Mouse (Mus musculus) embryo, embryonic 9.5 days (tissue): ENCODE results near the gene Trim14.

Experiments used
- DNase-seq: peaks from one replicate; pipeline ENCODE4 v3.0.0-alpha.2; 2017; ENCODE audit errors: extremely low spot score

Trim14 gene

DNA sequence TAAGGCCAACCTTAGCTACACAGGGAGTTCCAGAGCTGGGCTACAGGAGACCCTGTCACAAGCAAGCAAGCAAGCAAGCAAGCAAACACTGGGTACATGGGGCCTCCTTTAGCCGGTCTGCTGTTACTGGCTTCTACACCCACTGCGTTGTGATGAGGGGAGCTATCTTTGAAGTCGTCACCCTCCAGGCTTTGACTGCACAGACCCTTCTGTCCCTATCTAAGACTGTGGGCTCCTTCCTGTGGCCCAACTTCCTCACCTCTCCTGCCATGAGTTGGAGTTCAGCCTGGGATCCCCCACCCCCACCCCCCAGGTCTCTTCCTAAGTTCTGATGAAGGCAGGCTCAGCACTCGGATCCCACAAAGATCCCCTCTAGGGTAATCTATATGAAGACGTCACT, 26.1 kb upstream of the Trim14 start:
- no peak for DNase-seq

DNA sequence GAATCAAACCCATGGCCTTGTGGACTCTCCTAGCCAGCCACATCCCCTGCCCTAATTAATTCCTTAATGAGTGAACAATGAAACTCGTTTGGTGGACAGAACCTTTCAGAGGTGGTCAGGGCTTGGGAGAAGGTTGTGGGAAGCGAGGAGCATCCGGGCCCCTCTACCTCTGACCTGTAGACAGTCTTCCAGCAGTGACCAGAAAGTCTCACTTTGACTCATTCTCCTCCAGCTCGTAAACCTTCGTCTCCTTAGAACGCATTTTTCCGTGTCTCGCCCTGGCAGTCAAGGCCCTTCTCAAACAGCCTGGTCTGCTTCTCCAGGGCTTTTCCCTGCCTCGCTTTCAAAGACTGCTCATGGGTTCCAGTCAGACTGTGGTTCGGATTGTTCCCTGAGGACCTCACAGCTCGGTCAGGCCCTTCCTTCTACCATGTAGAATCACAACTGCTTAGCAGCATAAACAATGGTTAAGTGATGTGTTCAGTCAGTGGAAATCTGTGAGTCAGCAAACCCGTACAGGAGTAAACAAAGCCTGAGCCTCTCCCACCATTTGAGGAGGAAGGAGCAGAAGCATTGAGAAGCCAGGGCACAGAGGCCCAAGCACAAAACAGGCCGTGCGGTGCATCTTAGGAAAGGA, 24.2 kb upstream of the Trim14 start:
- no peak for DNase-seq

DNA sequence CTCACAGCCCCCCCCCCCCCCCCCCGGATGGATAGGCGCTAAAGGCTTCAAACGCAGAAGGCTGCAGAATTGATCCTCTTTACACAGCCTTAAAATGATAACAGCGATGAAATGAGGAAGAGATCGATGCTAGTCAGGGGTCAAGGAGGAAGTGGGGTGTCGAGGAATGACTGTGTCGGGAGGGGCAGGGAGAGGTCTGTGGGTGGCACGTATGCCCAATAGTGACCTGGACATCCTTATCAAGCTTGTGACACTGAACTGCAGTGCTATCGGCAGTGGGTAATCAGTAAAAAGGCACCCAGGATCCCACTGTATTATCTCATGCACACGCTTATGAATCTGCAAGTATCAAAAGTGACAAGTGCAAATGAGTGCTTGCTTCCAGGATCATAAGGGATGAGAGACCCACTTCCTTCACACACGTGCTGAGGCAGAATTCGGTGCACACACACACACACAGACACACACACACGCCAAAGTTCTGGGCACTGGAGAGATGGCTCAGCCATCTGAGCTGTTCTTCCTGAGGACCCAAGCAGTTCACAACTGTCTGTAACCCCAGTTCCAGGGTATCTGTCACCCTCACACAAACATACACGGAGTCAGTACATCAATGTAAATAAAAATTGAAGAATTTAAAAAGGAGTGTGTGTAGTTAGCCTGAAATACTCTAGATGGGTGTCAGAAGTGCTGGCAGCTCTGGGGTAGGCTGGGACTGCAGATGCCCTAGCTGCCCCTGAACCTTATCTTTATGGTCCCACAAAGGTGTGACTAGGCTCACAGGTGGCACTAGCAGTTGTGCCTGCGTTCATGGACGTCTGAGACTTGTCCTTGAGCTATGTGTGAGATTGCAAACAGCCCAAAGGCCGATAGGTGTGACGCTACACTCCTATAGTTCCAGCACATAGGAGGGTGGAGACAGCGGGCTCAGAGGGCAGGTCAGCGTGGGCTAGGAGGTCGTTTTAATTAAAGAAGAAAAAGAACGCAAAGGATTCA, 23.0 kb upstream of the Trim14 start:
- DNase-seq, result no peak

DNA sequence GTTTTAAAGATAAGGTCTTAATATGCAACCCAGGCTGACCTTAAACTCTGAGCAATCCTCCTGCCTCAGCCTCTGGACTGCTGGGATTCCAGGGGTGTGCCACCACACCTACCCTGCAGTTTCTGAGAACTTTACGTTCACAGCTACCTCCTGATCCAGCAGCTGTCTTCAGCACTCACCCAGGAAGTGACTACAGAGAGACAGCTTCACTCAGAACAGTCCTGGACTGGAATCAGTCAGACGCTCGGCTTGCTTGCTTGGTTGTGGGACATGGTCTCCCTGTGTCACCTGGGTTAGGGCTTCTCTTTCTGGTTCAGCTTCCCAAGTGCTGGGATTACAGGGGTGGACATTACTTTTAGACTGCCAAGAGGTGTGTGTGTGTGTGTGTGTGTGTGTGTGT, 21.0 kb upstream of the Trim14 start:
- no peak for DNase-seq

DNA sequence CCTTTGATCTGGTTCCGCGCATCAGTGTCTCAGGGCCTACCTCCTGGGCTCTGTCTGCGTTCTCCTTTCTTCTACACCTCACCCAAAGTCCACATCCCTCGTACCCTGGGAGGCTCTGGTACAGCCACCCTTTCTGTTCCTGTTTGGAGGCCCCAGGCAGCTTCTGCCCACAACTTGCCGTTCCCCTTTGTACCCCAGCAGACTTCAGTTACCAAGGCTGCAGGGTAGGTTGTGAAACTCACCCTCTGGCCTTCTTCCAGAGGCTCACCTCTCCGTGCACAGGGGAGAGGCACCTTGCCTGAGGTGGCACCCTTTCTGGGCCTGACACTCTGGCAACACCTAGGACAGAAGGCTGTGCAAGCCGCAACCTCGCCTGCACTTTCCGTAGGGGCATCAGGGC, 19.8 kb upstream of the Trim14 start:
- no peak for DNase-seq

DNA sequence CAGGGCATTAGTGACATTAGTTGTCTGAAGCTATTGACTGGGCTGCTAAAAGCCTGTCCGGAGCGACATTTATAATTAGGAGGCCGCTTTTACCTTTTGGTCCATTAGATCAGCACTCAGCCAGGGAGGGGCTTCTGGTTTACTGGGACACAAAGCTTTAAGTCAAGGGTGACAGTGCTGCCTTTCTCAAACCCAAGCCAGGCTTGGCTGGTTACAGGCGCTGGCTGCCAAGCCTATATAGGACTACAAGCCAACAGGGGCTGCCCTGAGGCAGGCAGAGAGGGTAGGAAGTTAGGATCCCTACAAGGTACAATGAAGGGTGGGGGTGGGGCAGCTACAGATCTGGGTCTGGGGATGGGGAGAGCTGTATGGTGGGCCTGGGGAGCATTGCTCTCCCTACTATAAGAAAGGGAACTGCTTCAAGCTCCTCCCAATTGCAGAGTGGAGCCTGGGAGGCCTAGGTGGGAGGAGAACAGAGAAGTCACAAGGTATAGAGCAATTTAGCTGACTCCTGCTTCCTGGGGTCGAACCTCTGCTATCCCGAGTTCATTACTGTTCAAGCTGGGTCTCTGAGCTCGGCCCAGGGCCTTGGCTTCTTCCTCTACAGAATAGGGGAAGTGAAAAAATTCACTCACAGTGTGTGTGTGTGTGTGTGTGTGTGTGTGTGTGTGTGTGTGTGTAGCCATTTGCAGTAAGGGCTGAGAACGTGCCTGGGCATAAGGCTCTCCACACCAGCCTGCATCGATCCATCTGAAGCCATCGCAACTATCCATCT, 18.5 kb upstream of the Trim14 start:
- no peak for DNase-seq

DNA sequence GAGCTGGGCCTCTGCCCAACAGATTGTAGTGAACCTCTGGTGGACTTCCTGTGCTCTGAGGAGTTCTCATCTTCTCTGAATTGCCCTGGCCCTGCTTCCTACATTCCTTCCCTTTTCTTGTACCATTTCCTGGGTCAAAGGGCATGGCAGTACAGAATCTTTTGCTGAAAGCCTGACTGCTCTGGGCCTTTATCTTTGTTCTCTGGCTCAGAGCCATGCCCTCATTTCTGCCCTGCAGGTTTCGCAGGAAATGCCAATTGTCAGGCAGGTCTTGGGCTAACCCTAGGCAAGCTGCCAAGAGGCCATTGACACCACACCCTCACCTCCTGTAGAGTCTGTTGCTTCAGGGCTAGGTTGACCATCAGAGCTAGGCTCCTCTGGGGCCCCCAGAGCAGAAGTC, 17.9 kb upstream of the Trim14 start:
- no peak for DNase-seq

DNA sequence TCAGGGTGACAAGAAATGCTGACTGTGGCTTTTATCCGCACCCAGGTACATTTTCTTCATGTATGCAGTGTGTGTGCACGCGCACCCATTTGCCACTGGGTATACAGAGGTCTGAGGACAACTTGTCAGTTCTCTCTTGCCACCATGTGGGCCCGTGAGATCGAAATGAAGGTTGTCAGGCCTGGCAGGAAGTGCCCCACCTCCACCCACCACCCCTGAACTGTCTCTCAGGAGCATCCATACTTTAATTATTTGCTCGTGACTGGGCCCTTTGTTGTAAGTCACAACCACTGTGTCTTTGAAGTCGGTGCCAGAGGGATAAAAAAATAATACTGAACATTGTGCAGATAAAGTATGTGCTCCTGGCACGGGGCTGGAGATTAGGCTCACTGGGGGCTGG, 14.5 kb upstream of the Trim14 start:
- DNase-seq, result no peak

DNA sequence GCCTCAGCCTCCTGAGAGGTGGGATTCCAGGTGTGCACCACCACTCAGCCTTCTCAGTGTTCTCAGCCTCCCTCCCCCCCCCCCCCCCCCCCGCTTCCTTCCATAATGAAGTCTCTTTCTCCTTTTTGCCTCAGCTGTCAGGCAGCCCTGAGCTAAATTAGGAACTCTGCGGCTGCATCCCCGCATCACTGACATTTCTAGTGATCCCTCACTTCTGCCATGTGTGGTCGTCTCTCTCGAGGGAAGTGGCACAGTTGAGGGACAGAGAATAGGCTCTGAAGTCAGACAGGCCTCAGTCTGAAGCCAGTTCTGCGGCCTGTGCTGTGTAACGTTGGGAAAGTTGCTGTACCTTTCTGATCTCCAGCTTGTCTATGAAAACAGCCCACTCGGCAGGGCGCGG, 14.0 kb upstream of the Trim14 start:
- DNase-seq, result no peak

DNA sequence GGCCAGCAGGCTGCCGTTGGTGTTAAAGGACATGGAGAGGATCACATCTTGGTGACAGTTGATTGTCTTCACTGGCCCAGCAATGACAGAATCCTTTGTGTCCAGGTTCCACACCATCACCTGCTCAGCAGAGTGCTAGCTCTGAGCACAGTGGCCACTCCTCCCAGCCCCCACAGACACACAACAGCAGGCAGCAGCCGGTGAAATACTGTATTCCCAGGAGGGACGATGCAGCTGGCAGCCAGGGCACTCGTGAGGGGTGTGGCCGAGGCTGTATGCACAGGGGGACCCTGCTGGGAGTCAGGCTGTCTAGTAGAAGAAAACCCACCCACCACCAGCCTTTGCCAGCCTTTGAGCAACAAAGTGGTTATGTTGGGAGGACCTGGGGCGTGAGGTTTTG, 10.8 kb upstream of the Trim14 start:
- no peak for DNase-seq

DNA sequence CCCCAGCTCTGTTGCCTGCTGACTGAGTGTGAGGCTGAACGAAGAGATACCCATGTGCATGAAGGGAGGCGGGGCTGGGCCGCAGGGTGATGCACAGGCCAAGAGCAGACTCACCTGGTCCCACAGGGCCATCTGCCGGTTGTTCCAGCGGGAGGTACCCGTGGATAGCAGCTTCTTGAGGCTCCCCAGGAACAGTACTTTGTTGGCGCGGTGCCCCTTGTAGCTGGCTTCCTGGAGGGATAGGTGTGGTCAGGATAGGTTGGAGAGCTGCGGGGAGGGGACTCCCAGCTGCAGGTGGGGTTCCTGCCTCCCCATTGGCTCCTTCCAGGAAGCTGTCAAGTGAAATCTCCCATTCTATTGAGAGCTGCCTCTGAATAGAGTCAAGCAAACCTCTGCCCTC, 9.6 kb upstream of the Trim14 start:
- no peak for DNase-seq

DNA sequence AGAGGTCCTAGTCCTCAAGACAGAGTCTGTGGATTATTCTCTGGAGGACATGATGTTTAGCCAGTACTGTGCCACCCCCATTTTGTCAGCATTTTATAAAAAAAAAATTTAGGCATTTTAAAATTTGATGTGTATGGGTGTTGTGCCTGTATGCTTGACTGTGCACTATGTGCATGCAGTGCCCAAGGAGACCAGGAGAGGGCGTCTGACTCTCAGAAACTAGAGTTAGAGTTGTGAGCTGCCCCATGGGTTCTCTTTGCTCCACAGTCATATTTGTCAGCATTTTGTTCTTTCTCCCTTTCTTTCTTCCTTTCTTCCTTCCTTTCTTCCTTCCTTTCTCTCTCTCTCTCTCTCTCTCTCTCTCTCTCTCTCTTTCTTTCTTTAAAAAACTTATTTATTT, 8.4 kb upstream of the Trim14 start:
- no peak for DNase-seq

DNA sequence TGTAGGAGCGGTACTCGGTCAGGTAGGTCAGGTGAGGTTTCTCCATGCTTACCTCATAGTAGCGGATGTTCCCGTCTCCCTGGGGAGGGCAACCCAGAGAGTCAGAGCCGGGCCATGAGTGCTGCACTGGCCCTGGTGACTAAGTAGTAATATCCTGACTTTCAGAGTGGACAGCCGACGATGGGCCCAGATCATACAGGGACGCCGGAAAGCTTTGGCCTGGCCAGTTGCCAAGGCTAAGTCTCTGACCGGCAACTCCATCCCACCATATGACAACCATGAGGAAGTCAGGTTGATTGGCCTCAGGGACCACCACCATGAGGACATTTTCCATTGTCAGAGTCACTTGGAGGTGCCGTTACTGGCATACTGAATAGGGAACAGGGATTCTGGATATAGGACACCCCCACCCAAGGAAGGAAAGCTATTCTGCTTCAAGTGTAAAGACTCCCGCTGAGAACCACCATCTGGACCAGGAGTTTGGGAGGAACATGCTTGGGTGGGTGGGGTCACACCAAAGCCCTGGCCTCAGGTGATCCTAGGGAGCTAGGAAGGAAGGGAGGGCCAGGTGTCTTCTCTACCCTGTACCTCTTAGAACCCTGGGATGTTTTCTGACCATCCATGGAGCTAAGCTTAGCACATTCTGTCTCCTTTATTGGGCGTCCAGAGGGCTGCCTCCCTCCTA, 7.6 kb upstream of the Trim14 start:
- DNase-seq, result no peak

DNA sequence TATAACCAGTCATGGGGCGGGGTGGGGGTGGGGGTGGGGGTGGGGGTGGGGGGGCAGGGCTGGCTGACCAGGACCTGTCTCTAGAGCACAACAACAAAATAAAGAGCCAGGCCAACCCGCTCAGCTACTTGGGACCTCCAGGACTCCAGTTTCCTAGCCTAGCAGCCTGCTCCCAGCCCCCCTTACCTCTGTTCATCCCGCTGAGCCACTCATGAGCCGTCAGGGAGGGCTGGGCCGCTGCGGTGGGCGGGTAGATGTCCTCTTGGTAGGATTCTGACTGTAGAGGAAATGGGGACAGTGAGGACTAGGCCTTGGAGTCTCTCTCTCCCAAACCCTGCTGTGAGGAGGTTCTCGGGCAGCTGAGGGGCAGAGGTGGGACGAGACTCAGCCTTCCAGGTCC, 5.8 kb upstream of the Trim14 start:
- DNase-seq, result no peak

DNA sequence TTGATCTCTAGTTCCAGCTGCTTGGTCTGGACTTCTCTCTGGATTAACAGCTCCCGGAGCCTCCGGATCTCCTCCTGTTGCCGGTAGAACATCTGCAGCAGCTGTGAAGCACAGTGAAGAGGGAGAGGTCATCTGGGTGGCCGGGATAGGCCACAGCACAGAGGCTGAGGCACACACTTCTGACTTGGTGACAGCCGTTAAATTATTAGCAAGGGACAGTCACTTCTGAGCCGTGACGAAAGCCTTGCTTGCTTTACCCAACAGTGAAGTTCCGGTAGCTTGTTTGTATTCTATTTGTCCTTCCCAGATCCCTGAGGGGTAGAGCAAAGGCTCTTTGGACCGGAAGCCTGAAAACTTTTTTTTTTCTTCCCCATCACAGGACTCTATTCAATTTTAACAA, 3.2 kb upstream of the Trim14 start:
- no peak for DNase-seq

DNA sequence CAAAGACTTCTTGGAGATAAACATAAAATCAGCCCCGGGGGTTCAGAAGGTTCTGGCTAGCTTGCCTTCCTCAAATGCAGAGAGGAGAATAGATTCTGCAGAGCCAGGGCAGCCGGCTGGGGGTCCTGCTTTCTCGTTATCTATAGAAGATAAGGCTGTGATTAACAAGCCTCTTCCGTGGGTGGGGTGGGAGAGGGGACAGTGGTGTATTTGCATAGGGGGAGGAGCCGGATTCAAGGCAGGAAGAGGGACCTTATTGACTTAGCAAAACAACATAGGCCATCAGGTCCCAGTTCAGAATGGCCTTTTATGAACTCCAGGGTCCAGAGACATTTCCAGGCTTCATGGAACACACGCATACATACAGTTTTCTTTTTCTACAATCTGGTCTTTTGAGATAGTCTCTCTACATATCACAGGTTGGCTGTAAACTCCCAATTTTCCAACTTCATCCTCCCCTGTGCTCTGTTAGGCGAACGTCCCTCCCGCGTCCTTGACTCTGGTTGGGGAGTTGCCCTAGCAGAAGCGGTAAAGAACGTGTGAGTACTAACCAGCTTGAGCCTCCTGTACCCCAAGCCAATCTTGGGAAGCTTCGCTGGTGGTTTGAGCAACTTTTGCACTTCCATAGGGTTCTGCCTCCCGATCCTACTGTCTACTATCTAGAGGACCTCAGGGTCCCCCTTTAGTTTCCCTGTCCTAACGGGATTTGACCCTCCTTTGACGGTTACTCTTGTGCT, 679 bp downstream of the Trim14 start:
- no peak for DNase-seq

DNA sequence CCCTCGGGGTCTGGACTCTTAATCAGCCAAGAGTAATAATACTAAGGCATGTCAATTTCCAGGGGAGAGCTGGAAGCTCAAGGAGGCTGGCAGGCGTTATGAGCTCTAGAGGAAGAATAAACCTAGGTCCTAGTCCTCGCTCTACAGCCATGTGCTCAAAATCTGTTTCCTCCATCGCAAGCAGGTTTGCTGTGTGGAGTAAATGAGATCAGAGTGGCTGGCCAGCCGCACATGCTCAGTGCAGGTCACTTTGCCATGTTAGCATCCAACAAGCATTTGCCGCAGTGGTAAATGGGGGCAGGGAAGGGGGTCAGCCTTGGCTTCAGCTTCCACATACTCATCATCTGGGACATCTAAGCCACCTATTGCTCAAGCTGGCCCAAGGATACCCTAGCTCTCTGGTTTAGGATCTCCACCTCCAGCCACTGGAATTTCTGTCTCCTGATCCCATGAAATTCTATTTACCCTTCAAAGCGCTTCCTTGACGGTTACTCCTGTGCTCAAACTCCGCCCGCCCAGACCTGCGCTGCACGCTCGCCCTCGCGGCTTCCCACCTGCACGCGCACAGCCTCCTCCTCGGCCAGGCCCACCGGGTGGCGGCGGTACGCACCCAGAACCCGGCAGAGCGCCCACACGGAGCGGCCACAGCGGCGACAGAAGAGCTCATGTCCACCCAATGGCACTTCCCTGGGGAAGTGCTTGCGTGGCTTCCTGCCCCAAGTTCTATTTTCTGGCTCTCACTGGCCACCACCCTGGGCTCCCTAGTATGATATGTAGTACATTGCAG, 1.8 kb downstream of the Trim14 start:
- DNase-seq, result no peak

DNA sequence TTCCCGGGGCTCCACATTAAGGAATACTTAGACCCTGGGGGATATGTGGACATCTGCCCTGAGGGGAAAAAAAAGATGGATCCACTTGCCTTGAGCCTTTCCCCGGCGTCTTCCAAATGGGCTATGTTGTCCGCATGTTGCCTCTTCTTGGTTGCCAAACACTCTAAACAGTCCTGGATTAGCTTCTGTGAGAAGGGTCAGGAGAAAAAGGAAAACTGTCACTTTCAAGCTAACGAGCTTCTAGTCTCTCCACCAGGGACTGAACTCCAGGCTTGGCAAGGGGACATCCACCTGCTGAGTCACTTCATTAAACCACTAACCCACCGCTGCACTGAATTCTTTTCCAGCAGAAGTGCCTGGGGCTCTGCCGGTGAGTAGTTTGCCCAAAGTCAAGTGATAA, 3.0 kb downstream of the Trim14 start:
- no peak for DNase-seq

DNA sequence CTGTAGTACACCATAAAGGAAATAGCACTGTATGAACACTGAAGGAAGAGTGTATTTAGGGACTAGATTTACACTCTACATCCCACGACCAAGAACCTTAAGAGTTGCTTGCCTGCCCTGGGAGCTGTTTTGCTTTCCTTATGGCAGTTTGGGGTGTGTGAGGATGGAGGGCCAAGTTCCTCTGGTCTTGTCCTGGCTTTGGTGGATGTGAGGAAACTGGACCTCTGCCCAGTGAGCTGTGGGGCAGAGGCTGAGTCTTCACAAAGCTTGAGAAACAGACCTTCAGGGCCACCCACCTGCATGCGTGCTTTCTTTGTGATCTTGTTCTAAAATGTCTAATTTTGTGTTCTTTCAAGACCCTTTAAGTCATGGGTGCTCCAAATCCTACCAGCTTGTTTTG, 3.4 kb downstream of the Trim14 start:
- DNase-seq, result no peak

DNA sequence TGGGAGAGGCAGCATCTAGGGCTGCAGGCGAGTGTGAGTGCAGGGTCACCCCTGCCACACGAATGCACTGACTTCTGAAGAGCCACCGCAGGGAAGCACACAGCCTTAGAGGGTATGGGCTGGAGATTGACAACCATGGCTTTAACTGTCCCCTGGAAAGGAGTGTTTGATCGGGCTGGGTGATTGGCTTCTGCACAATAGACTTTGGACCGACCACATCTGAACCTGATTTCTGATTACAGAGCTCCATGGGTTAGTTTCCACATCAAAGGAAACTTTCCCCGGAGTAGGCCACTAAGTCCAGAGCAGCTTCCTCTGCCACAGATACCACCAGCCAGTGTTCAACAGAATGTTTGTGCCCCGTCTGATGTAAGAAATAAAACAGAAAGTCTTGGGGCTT, 6.2 kb downstream of the Trim14 start:
- DNase-seq, result no peak

DNA sequence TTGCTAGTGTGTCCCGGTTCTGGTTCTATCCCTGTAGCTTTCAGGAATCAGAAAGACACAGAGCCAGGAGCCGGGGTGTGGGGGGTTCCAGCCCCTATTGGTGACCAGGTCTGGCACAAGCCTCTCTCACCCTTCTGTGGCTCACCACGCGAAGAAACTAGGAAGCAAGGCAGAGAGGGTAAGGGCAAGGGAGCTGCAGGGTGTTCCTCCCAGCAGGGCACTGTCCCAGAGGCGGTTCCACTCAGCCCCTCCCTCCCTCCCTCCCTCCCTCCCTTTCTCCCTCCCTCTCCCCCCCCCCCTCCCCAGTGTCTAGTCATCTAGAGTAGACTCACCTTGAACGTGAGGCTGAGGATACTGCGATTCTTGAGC, 8.4 kb downstream of the Trim14 start:
- DNase-seq, result no peak
